Mouse (Mus musculus) natural killer cell, adult 2 months (primary cell): ENCODE measurements at regions not wholly inside any gene's neighbourhood (a gene's known extent, or its start where the extent isn't known, plus 50 kb on each side); places are given as distances from the start of the nearest gene placed in this dataset.

ENCODE experiments used
- DNase-seq, 2 experiments: peaks; one replicate each; pipeline ENCODE4 v3.0.0; 2022; ENCODE audit warnings: low spot score in 2 of 2

- no peak for DNase-seq
Observed at GRCm38 (mm10) chr12:99643016-99643415, 79.6 kb upstream of the Foxn3 start.

- peak; percentile 32 to 36 for DNase-seq
Observed at GRCm38 (mm10) chr12:99642131-99642895, 78.9 kb upstream of the Foxn3 start.

GRCm38 (mm10) chr12:99641278-99641677 is 77.9 kb upstream of the Foxn3 start:
- peak; percentile 79 to 86 for DNase-seq

GRCm38 (mm10) chr12:99640214-99641151 is 77.1 kb upstream of the Foxn3 start:
- peak; percentile 49 to 78 for DNase-seq

- DNase-seq, result no peak
Observed at GRCm38 (mm10) chr12:99639847-99640213, 76.4 kb upstream of the Foxn3 start.

GRCm38 (mm10) chr12:99639118-99639517 is 75.7 kb upstream of the Foxn3 start:
- no peak for DNase-seq

- DNase-seq, result no peak
Observed at GRCm38 (mm10) chr12:99637986-99638385, 74.6 kb upstream of the Foxn3 start.

- no peak for DNase-seq
Observed at GRCm38 (mm10) chr12:99636234-99636633, 72.9 kb upstream of the Foxn3 start.

GRCm38 (mm10) chr12:99635361-99635760 is 72.0 kb upstream of the Foxn3 start:
- DNase-seq, result no peak

GRCm38 (mm10) chr12:99634726-99635125 is 71.3 kb upstream of the Foxn3 start:
- DNase-seq, result no peak

GRCm38 (mm10) chr12:99633678-99634077 is 70.3 kb upstream of the Foxn3 start:
- DNase-seq, result peak; percentile 52 to 71

- DNase-seq, result no peak
Observed at GRCm38 (mm10) chr12:99632988-99633387, 69.6 kb upstream of the Foxn3 start.

- no peak for DNase-seq
Observed at GRCm38 (mm10) chr12:99629606-99630005, 66.2 kb upstream of the Foxn3 start.

- DNase-seq, result no peak
Observed at GRCm38 (mm10) chr12:99628421-99628820, 65.0 kb upstream of the Foxn3 start.

- peak; percentile 79 to 92 for DNase-seq
Observed at GRCm38 (mm10) chr12:99627898-99628231, 64.5 kb upstream of the Foxn3 start.

GRCm38 (mm10) chr12:99627201-99627897 is 64.0 kb upstream of the Foxn3 start:
- peak in 1 of 2 experiments; percentile 12 for DNase-seq

- DNase-seq, result no peak
Observed at GRCm38 (mm10) chr12:99626147-99626546, 62.8 kb upstream of the Foxn3 start.

GRCm38 (mm10) chr12:99625094-99625493 is 61.7 kb upstream of the Foxn3 start:
- DNase-seq, result no peak

GRCm38 (mm10) chr12:99622238-99622637 is 58.9 kb upstream of the Foxn3 start:
- no peak for DNase-seq

GRCm38 (mm10) chr12:99617241-99617804 is 53.9 kb upstream of the Foxn3 start:
- DNase-seq, result no peak

- DNase-seq, result no peak
Observed at GRCm38 (mm10) chr12:99614420-99614819, 51.0 kb upstream of the Foxn3 start.
